8 mouse cellular contexts compared by ENCODE assay signal in the genomic region with DNA sequence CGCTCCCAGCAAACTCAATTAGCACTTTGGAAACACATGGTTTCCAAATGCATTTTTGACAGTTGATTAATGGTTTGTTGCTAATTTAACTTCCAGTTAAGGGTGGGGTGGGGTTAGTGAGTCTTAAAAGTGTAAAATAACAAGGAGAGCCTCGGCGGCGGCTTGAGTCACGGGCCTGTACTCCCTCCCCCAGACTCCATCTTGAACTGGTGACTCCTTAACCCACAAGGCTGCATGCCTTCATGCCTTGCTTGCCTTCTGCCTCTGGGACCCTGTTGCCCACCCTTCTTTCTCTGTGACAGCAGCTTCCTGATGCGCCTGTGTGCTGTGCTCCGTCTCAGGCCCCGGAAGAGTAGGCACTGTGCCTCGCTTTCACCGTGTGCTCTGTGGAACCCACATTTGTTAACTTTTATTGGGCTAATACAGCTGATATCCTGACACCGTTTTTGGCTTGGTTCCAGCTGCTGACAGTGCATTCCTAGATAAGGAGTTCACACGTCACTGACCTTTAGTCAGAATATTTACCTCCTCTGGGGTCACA. TPM values are rescaled to one million over a fixed set of nuclear protein-coding genes. Genes with fewer than 3 reads are reported as not detected.
A peak's percentile ranks its signal among the peaks of the same experiment; 100 is the strongest.
DNase-seq lines count a peak whose midpoint lies in the region; ATAC-seq and TF ChIP-seq lines count a peak whose summit lies in the region.
"Had no signal": no experiment of that assay in that cellular context is flagged by ENCODE, and none has a peak within 500 bp of the region (broad histone marks: within the 10 kb centered on the region; RNA-seq: fewer than 3 reads in every experiment).

No protein-coding gene starts in this region.

- H3K4me3 ChIP-seq in MEL (ENCODE audit: control insufficient read depth in 1 of 2, insufficient read depth in 1 of 2, low read depth in 2 of 2, low read length in 2 of 2): peak overlapping the region in 1 of 2 experiments; percentile 27; a peak in 1 of 4 replicates
- H3K4me3 ChIP-seq in forebrain, embryonic 14.5 days (ENCODE audit: low read depth, low read length): no peak overlapping the region
- H3K4me3 ChIP-seq in liver, postnatal 0 days (ENCODE audit: low read depth, low read length): no peak overlapping the region
- H3K4me3 ChIP-seq: erythroblast, embryonic 14.5 days had no signal

- no peaks in the 10 kb centered on the region for H3K27me3 ChIP-seq in MEL (ENCODE audit: control insufficient read depth in 1 of 2, insufficient read depth in 2 of 2, low read length in 2 of 2)
- H3K27me3 ChIP-seq in forebrain, embryonic 14.5 days (replicated peaks; ENCODE audit: control insufficient read depth, insufficient read depth, low read length): no peaks in the 10 kb centered on the region
- H3K27me3 ChIP-seq in liver, postnatal 0 days (ENCODE audit: insufficient read depth, low read length): no peaks in the 10 kb centered on the region

- H3K27ac ChIP-seq in MEL (ENCODE audit: control insufficient read depth, low read depth, low read length): peak overlapping the region; percentile 44
- no peak overlapping the region for H3K27ac ChIP-seq in forebrain, embryonic 14.5 days (ENCODE audit: low read depth, low read length)
- peak overlapping the region; percentile 66 for H3K27ac ChIP-seq in liver, postnatal 0 days (ENCODE audit: low read depth)

- H3K36me3 ChIP-seq in MEL (ENCODE audit: control insufficient read depth in 1 of 2, insufficient read depth in 2 of 2, low read length in 2 of 2): peaks cover 0 to 18% of the 10 kb centered on the region in 2 experiments; a peak in 3 of 4 replicates
- no peaks in the 10 kb centered on the region for H3K36me3 ChIP-seq in forebrain, embryonic 14.5 days (ENCODE audit: control insufficient read depth, insufficient read depth, low read length)
- no peaks in the 10 kb centered on the region for H3K36me3 ChIP-seq in liver, postnatal 0 days (replicated peaks; ENCODE audit: insufficient read depth, low read length)

- peak; percentile 23 for ATAC-seq in CD4-positive, CD25-positive, alpha-beta regulatory T cell, adult 4 months
- peak; percentile 33 for ATAC-seq in forebrain, embryonic 14.5 days
- peak; percentile 53 for ATAC-seq in liver, postnatal 0 days

- DNase-seq in MEL (ENCODE audit: low read depth, low spot score): peak; percentile 80
- peak; percentile 60 for DNase-seq in forebrain, embryonic 14.5 days (ENCODE audit: low spot score)
- DNase-seq in liver, postnatal 0 days: peak; percentile 75
- DNase-seq in thymus, postnatal 10 days (ENCODE audit: low spot score in 2 of 2): no peak
- no peak for DNase-seq in cerebellum, postnatal 36 days
- DNase-seq in adrenal gland, adult (ENCODE audit: inconsistent age in 2 of 2, low spot score in 1 of 2): no peak

- H3K4me1 ChIP-seq in MEL (ENCODE audit: control insufficient read depth in 1 of 2, insufficient read depth in 2 of 2, low read length in 2 of 2): peaks cover 13 to 20% of the 10 kb centered on the region in 2 experiments
- H3K4me1 ChIP-seq in forebrain, embryonic 14.5 days (ENCODE audit: control insufficient read depth, insufficient read depth, low read length): peaks cover 61% of the 10 kb centered on the region
- peaks cover 70% of the 10 kb centered on the region for H3K4me1 ChIP-seq in liver, postnatal 0 days (ENCODE audit: insufficient read depth)

- no peak for TF ChIP-seq POLR2A in MEL (IDR thresholded peaks at IDR 0.05; ENCODE audit: control insufficient read depth in 1 of 2, insufficient read depth in 1 of 2, low read depth in 1 of 2, low read length in 2 of 2, poor library complexity in 1 of 2)

- peak overlapping the region; percentile 26; the same call in 1 of the 2 replicates for H3K9ac ChIP-seq in MEL (ENCODE audit: control insufficient read depth, low read depth, low read length, poor library complexity, severe bottlenecking)
- H3K9ac ChIP-seq in forebrain, embryonic 14.5 days (ENCODE audit: low read length): no peak overlapping the region
- no peak overlapping the region for H3K9ac ChIP-seq in liver, postnatal 0 days (replicated peaks)

- TF ChIP-seq EP300 in MEL (IDR thresholded peaks at IDR 0.05; ENCODE audit: low read depth in 1 of 2, low read length in 2 of 2): peak; percentile 49 to 72
- TF ChIP-seq EP300 in liver, postnatal 0 days (IDR thresholded peaks at IDR 0.05; ENCODE audit: low read depth): peak; percentile 84

- WGBS in forebrain, embryonic 14.5 days: 39% methylated on average over 12 of the region's 12 CpGs
- 30% methylated on average over 12 of the region's 12 CpGs for WGBS in liver, postnatal 0 days (ENCODE audit: insufficient replicate concordance)

- no peak for TF ChIP-seq CTCF in MEL (IDR thresholded peaks at IDR 0.05 in 2 of 3, conservative IDR thresholded peaks at IDR 0.05 in 1 of 3; ENCODE audit: control insufficient read depth in 1 of 3, insufficient read depth in 1 of 3, low read depth in 2 of 3, low read length in 3 of 3, poor library complexity in 1 of 3, severe bottlenecking in 1 of 3)
- TF ChIP-seq CTCF in liver, postnatal 0 days (IDR thresholded peaks at IDR 0.05; ENCODE audit: low read depth): no peak

- no peak for TF ChIP-seq RAD21 in MEL (IDR thresholded peaks at IDR 0.05; ENCODE audit: low read depth, low read length)

- no peak overlapping the region for H3K4me2 ChIP-seq in forebrain, embryonic 14.5 days (ENCODE audit: low read length)
- H3K4me2 ChIP-seq in liver, postnatal 0 days (ENCODE audit: low read depth, low read length): peak overlapping the region; percentile 15; the same call in 1 of the 2 replicates

- H3K79me2 ChIP-seq in MEL (ENCODE audit: control insufficient read depth, insufficient read depth, low read length, poor library complexity): peaks cover 4% of the 10 kb centered on the region; the same call in 1 of the 2 replicates

- no peaks in the 10 kb centered on the region for H3K9me3 ChIP-seq in MEL (replicated peaks; ENCODE audit: insufficient read depth, low read length)
- H3K9me3 ChIP-seq in forebrain, embryonic 14.5 days (replicated peaks; ENCODE audit: control insufficient read depth, low read length): no peaks in the 10 kb centered on the region
- no peaks in the 10 kb centered on the region for H3K9me3 ChIP-seq in liver, postnatal 0 days (ENCODE audit: low read length)

TF ChIP-seq in MEL, 35 proteins besides CTCF, POLR2A, EP300 and RAD21 (continues in another document):
- TF ChIP-seq GABPA (IDR thresholded peaks at IDR 0.05; ENCODE audit: low read depth, low read length): no peak
- TF ChIP-seq ETS1 (IDR thresholded peaks at IDR 0.05; ENCODE audit: low read depth, low read length): peak; percentile 99
- peak; percentile 44; the same call in 1 of the 2 replicates for TF ChIP-seq HCFC1 (IDR thresholded peaks at IDR 0.05; ENCODE audit: low read depth, low read length)
- TF ChIP-seq POLR2AphosphoS5 (IDR thresholded peaks at IDR 0.05; ENCODE audit: borderline replicate concordance, low read depth, low read length): no peak
- TF ChIP-seq TAL1 (IDR thresholded peaks at IDR 0.05; ENCODE audit: low read length): 0 out of 2 replicates have a peak, but pooled peaks have one; percentile 10
- no peak for TF ChIP-seq CHD1 (IDR thresholded peaks at IDR 0.05; ENCODE audit: low read depth, low read length)
- TF ChIP-seq CHD2 (IDR thresholded peaks at IDR 0.05; ENCODE audit: low read length): no peak
- no peak for TF ChIP-seq KAT2A (conservative IDR thresholded peaks at IDR 0.05; ENCODE audit: low read depth, low read length)
- peak; percentile 86 for TF ChIP-seq SIN3A (IDR thresholded peaks at IDR 0.05; ENCODE audit: low read length)
- TF ChIP-seq E2F4 (IDR thresholded peaks at IDR 0.05; ENCODE audit: borderline replicate concordance, low read depth, low read length): no peak
- peak; percentile 45 for TF ChIP-seq ELF1 (IDR thresholded peaks at IDR 0.05; ENCODE audit: low read depth, low read length)
- peak; percentile 44; the same call in 1 of the 2 replicates for TF ChIP-seq TCF12 (IDR thresholded peaks at IDR 0.05; ENCODE audit: low read depth, low read length)
- no peak for TF ChIP-seq ZMIZ1 (IDR thresholded peaks at IDR 0.05; ENCODE audit: low read depth, low read length)
- TF ChIP-seq MYC (IDR thresholded peaks at IDR 0.05; ENCODE audit: low read depth, low read length): no peak; the same call in 1 of the 2 replicates
- no peak for TF ChIP-seq JUND (IDR thresholded peaks at IDR 0.05; ENCODE audit: low read depth, low read length)
- peak; percentile 81 for TF ChIP-seq MXI1 (IDR thresholded peaks at IDR 0.05; ENCODE audit: low read depth, low read length)
- no peak for TF ChIP-seq RCOR1 (IDR thresholded peaks at IDR 0.05; ENCODE audit: low read depth, low read length)
- peak; percentile 60 for TF ChIP-seq ZNF384 (IDR thresholded peaks at IDR 0.05; ENCODE audit: low read depth, low read length)
- no peak for TF ChIP-seq NELFE (IDR thresholded peaks at IDR 0.05; ENCODE audit: low read depth, low read length)
- TF ChIP-seq ZC3H11A (IDR thresholded peaks at IDR 0.05; ENCODE audit: low read depth, low read length): 0 out of 2 replicates have a peak, but pooled peaks have one; percentile 5
- TF ChIP-seq ZKSCAN1 (IDR thresholded peaks at IDR 0.05; ENCODE audit: low read depth, low read length): no peak
- TF ChIP-seq MEF2A (IDR thresholded peaks at IDR 0.05; ENCODE audit: extremely low read depth, insufficient replicate concordance, low read depth, low read length, poor library complexity, severe bottlenecking): no peak
- no peak for TF ChIP-seq POLR2AphosphoS2 (IDR thresholded peaks at IDR 0.05; ENCODE audit: low read length)
- no peak for TF ChIP-seq USF2 (IDR thresholded peaks at IDR 0.05; ENCODE audit: borderline replicate concordance in 1 of 2, insufficient read depth in 1 of 2, low read depth in 1 of 2, low read length in 2 of 2)
- TF ChIP-seq UBTF (IDR thresholded peaks at IDR 0.05; ENCODE audit: borderline replicate concordance, insufficient read depth, low read depth, low read length): no peak
- TF ChIP-seq BHLHE40 (IDR thresholded peaks at IDR 0.05; ENCODE audit: borderline replicate concordance, low read depth, low read length): peak; percentile 12; the same call in 1 of the 2 replicates
- TF ChIP-seq GATA1 (IDR thresholded peaks at IDR 0.05; ENCODE audit: low read depth, low read length): peak; percentile 82
- TF ChIP-seq MYB (IDR thresholded peaks at IDR 0.05; ENCODE audit: low read depth, low read length): peak; percentile 53; the same call in 1 of the 2 replicates

RNA-seq across cellular contexts. Expression of gene Abhd2, which starts 40.6 kb away (rescaled TPM):
- 10 to 100 TPM; 14.8 to 25.8 TPM for polyA plus RNA-seq in CD4-positive, CD25-positive, alpha-beta regulatory T cell, adult 4 months (2017; shearing (Covaris generic))
- total RNA-seq in MEL (2012; rRNA removed): 13.6 and 13.7 TPM in 2 replicates
- polyA plus RNA-seq in MEL (2012; ENCODE audit: insufficient read depth in 1 of 2, insufficient read length in 2 of 2, low read depth in 1 of 2, low replicate concordance in 2 of 2, missing spikeins in 1 of 2): 10 to 100 TPM in 1 of 2 experiments, not detected in 1; 32.0 TPM
- 22.3 and 23.5 TPM in 2 replicates for polyA plus RNA-seq in forebrain, embryonic 14.5 days (2014; fragmentation: Nextera tagmentation; extraction: Ambion mirVana)
- polyA plus RNA-seq in liver, postnatal 0 days (2015; fragmentation: Nextera tagmentation; extraction: Ambion mirVana): 38.2 and 49.3 TPM in 2 replicates

Comparison
In these comparisons a context has a peak if more than half of its experiments do, and no peak if none do; other contexts are left out.
1. DNase-seq: peak in MEL (single experiment), forebrain, embryonic 14.5 days (single experiment) and liver, postnatal 0 days (single experiment); none in thymus, postnatal 10 days (0 of 2), cerebellum, postnatal 36 days (0 of 2) and adrenal gland, adult (0 of 2).
2. Peak in every context shown above with its lines, with median percentiles within 50 percentile points of each other: ATAC-seq.